Mouse (Mus musculus) hematopoietic stem cell, adult 5-6 weeks (primary cell): ENCODE measurements around the gene Ubl5. TPM values are rescaled to one million over a fixed set of nuclear protein-coding genes. Genes with fewer than 3 reads are reported as not detected.

Source experiments
- ATAC-seq, 2 experiments: fragments of 125-278 bp in 1 of 2; replicated peaks in 1 of 2; 2 replicates each; pipeline ENCODE4 v1.8.0; 2016 to 2017; ENCODE audit warnings: inconsistent platforms in 2 of 2, mild to moderate bottlenecking in 2 of 2, moderate number of reproducible peaks in 2 of 2, low read depth in 1 of 2, moderate TSS enrichment in 1 of 2; ENCODE audit not compliant: low FRiP score in 2 of 2, poor library complexity in 2 of 2, severe bottlenecking in 2 of 2, insufficient read depth in 1 of 2, low TSS enrichment in 1 of 2
- total RNA-seq: library from RNA; stranded (forward); fragments of 172-1452, 232-1000 nt; gene quantifications from 2 replicates; pipeline ENCODE4 v1.2.3, GENCODE M21; 2017

Gene Ubl5
- total RNA-seq, 1 experiment from 2014 or later = 185 TPM

- peak; percentile 29 to 36; a peak in 2 of 4 replicates for ATAC-seq
Observed at GRCm38 (mm10) chr9:20645121-20645520, 2.4 kb downstream of the Ubl5 start.

GRCm38 (mm10) chr9:20651602-20652259, 9.1 kb downstream of the Ubl5 start, which contains the start of gene Pin1:
TSS of gene Pin1 (plus strand) at chr9:20652095.
- peak; percentile 96 to 98 for ATAC-seq

- peak in 1 of 2 experiments; percentile 12; a peak in 2 of 4 replicates for ATAC-seq
Observed at GRCm38 (mm10) chr9:20652260-20652658, 9.6 kb downstream of the Ubl5 start.

GRCm38 (mm10) chr9:20653859-20654258, 11.2 kb downstream of the Ubl5 start:
- no peak for ATAC-seq

- no peak for ATAC-seq
Observed at GRCm38 (mm10) chr9:20657546-20657945, 14.9 kb downstream of the Ubl5 start.

- ATAC-seq = peak; percentile 63 to 78; a peak in 3 of 4 replicates
Observed at GRCm38 (mm10) chr9:20662325-20662724, 19.6 kb downstream of the Ubl5 start.

GRCm38 (mm10) chr9:20662874-20663273, 20.2 kb downstream of the Ubl5 start:
- no peak for ATAC-seq

- no peak for ATAC-seq
Observed at GRCm38 (mm10) chr9:20663956-20664355, 21.3 kb downstream of the Ubl5 start.

GRCm38 (mm10) chr9:20664366-20664765, 21.7 kb downstream of the Ubl5 start:
- no peak for ATAC-seq

GRCm38 (mm10) chr9:20664982-20665637, 22.4 kb downstream of the Ubl5 start:
- no peak for ATAC-seq

- ATAC-seq = no peak
Observed at GRCm38 (mm10) chr9:20665925-20666324, 23.2 kb downstream of the Ubl5 start.

- peak in 1 of 2 experiments; percentile 17; a peak in 2 of 4 replicates for ATAC-seq
Observed at GRCm38 (mm10) chr9:20666510-20667034, 23.9 kb downstream of the Ubl5 start.

- no peak for ATAC-seq
Observed at GRCm38 (mm10) chr9:20668065-20668464, 25.4 kb downstream of the Ubl5 start.

- peak; percentile 8 to 19; a peak in 1 of 4 replicates for ATAC-seq
Observed at GRCm38 (mm10) chr9:20672047-20672446, 29.4 kb downstream of the Ubl5 start.

- no peak for ATAC-seq
Observed at GRCm38 (mm10) chr9:20677892-20678291, 35.2 kb downstream of the Ubl5 start.

- no peak for ATAC-seq
Observed at GRCm38 (mm10) chr9:20680378-20680958, 37.8 kb downstream of the Ubl5 start.

GRCm38 (mm10) chr9:20681546-20682388, 39.1 kb downstream of the Ubl5 start:
- no peak for ATAC-seq
